Mouse (Mus musculus) layer of hippocampus, postnatal 25 days (tissue): ENCODE results near the gene Tmem190. TPM values are rescaled to one million over a fixed set of nuclear protein-coding genes. Genes with fewer than 3 reads are reported as not detected.
"Not testable (repeated sequence)": the region's sequence is repeated elsewhere in the genome, so short reads cannot be mapped to it uniquely, and the experiment has no call there.

ENCODE experiments used
- DNase-seq, 2 experiments: peaks; one replicate each; pipeline ENCODE4 v3.0.0; 2022; ENCODE audit warnings: mixed read lengths in 2 of 2, low spot score in 1 of 2; ENCODE audit errors: extremely low spot score in 1 of 2
- total RNA-seq, 2 experiments: library from RNA; stranded (reverse); gene quantifications; 2 replicates each; pipeline ENCODE4 v1.2.3; 2021

The Tmem190 gene
- total RNA-seq, 2 experiments from 2014 or later: not detected

DNA sequence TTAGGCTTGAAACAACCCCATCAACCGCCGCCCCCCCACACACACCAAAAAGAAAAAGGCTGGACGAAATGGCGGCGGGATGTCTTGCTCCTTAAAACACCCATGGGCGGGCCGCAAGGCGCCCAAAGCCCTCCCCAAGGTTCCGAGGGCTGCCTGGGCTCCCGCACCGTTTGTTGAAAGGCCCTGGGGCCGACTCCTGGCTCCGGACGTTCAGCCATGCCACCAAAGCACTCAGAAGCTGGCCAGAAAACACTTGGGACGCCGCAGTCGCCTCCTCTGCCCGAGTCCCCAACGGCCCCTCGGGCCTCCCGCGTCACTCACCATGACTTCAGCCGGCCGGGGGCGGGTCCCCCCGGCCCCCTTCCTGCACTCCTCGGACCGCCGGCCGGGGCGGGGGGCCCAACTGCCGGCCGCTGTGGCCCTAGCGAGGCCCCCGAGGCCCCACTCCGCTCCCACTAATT, 29.1 kb downstream of the Tmem190 start:
- DNase-seq: no peak

DNA sequence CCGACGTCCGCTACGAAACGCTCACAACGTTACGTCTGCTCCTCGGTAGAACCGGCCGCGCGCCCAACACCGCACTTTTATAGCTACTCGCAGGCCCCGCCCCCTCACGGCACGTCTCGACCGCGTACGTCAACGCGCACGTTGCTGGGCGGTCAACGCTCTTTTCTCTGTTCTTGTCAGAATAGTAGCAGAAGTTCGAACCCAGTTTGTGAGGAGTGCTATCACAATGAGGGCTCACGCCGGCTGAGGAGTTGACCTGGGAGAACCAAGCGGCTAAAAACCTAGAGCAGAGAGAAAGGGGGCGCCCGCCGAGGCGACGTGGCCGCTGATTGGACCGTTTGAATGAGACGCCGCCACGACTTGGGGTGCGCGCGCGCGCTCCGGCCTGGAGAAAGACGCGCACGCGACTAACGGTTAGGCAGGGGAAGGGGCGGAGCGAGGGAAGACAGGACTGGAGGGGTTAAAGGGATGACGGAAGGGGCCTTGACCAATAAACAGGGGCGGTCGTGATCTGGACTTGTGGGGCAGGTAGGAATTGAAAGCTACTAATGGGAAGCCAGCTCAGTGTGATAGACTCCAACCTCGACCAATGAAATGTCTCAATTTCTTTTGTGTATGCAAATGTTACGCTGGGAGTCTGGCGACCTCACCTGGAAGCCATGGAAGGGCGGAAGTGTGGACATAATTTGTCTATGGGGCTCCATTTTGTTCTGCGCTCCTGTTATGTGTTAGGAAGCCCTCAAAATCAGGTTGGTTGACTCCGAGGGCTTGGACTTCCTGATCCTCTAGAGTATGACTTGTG, 29.8 kb downstream of the Tmem190 start, which contains the start of gene Ube2s:
Gene Ube2s (minus strand): TSS at position 288 of the 802 bp plus-strand sequence.
- peak; percentile 95 for DNase-seq

DNA sequence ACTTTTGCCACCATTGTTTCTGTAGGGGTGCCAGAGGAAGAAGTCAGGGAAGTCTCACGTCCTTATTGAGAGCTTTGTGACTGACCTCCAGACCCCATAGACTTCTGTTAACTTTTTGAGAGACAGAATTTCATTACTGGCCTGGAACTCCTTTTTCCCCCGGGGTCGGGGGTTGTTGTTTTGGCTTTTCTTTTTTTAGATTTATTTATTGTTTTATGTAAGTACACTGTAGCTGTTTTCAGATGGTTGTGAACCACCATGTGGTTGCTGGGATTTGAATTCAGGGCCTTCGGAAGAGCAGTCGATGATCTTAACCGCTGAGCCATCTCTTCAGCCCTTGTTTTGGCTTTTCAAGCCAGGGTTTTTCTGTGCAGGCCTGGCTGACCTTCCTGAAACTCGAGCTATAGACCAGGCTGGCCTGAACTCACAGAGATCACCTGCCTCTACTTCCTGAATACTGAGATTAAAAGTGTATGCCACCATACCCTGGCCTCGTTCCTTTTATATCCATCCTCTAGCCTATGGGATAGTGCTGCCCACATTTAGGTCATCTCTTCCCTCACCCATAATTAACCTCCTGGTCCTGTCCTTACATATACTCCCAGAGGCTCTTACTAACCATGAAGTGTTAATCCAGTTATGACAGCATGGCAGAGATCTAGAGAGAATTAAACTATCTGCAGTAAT, 30.5 kb downstream of the Tmem190 start:
- DNase-seq: no peak

DNA sequence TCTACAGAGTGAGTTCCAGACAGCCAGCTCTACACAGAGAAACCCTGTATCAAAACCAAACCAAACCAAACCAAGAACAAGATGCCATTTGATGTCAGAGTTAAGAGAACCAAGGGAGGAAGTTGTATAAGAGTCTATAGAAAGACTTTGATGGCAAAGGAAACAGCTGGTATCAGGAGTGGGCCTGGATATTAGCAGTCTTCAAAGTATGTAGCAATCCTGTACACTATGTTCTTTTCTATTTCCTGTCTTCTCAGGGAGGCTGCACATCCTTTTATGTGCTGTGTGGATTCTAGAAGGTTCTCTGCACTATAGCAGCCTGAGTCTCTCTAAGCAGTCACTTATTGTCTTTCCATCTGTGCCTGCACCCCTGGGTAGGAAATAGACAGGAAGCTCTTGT, 33.8 kb downstream of the Tmem190 start:
- DNase-seq: no peak

DNA sequence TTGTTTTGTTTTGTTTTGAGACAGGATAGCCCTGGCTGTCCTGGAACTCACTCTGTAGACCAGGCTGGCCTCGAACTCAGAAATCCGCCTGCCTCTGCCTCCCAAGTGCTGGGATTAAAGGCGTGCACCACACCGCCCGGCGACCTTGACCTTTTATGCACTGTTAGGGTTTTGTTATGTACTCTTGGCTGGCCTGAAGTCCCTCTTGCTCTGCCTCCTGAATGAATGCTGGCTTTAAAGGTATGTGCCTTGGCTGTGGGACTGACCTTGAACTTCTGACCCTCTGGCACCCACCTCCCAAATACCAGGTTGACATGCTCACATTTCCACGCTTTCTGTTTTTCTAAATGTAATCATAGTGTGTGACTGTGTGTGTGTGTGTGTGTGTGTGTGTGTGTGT, 38.2 kb downstream of the Tmem190 start:
- DNase-seq: not testable (repeated sequence)

DNA sequence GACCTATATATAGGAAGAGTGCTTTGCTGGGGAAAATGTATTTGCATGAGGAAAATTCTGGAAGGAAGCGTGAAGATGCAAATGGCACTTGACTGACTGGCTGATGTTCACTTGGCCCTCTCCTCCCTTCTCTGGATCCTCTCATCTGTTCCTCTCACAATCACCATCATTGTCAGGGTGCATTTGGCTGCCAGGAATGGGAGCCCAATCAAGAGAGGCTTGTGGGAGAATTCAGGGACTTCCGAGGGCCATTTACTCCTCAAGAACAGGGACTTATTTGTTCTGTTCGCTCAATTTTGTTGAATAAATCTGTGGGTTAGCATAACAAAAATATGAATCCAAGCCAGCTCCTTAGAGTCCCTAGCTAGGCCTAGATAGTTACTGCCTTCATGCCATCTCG, 39.0 kb downstream of the Tmem190 start:
- no peak for DNase-seq

DNA sequence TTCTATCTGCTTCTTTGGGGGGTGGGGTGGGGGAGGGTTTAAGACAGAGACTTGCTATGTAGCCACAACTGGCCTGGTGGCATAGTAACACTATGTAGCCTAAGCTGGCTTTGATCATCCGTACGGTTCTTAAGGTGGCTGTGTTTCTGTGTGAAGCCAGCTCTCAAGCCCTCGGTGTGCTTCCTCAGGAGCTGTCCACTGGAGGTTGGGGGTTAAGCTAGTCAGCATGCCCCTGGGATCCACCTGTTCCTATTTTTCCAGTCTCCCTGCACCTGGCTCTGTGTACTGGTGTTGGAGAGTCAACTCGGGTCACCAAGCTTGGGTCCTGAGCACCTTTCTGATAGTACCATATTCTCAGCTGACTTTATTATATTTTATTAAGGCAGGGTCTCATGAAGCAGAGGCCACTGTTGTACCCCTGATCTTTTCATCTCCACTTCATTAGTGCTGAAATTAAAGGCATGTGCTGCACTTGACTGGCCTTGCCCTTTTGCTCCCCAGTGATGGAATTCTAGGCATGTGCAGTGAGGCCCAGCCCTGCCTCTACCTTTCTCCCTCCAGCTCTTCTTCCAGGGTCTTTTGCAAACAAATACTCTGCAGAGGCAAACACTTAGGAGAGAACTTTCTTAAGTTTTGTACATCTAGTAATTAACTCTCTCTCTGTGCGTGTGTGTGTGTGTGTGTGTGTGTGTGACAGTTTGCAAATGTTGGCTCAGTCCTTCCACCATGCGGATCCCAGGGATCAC, 39.6 kb downstream of the Tmem190 start:
- DNase-seq: no peak

DNA sequence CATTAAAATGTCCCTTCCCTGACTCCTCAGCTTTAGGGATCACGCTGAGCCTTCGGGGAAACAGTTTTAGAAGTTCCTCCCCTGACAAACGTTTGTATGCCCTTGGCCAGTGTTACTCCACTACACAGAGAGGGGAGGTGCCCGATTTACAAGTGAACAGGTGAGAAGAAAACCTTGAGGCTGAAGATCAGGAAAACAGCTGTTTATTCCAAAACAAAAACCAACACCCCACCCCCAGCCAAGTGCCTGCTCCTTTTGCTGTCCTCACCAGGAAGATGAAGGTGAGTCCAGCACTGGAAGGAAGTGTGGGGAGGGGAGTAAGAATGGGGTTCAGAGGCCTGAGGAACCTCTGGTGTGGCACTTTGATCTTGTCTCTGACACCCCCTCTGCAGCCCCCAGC, 42.6 kb downstream of the Tmem190 start:
- DNase-seq: no peak

DNA sequence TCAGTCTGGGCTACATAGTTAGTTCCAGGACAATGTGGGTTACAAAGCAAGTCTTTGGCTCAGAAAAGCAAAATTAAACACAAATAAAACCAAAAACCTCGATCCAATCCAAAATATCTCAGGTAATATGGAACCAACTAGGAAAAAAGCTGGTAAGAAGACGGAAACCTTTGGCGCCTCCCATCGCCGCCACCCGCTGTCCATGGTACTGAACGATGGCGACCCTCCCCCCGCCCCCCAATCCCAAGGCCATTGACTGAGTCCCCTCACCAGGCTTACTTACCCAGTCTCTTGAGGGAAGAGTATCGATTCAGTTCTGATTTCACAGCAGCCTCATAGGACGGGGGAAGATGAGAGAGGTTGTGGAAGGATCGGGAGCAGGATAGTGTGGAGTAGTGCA, 47.7 kb downstream of the Tmem190 start:
- DNase-seq: no peak

Other genes with a start within 250 kb of the Tmem190 start
- gene Syt5, start 235.4 kb upstream of the Tmem190 start, total RNA-seq: 100 to 1,000 TPM; 213 to 232 TPM
- gene Ptprh, start 178.9 kb upstream of the Tmem190 start, total RNA-seq: under 1 TPM; 0.27 to 0.42 TPM
- 10 to 100 TPM; 12.5 to 17.3 TPM for gene Tmem86b, start 151.5 kb upstream of the Tmem190 start, total RNA-seq
- gene Ppp6r1, start 123.9 kb upstream of the Tmem190 start, total RNA-seq: 100 to 1,000 TPM; 126 to 135 TPM
- 10 to 100 TPM; 89.0 to 91.9 TPM for gene Hspbp1, start 97.9 kb upstream of the Tmem190 start, total RNA-seq
- 100 to 1,000 TPM; 330 to 348 TPM for gene Brsk1, start 92.3 kb upstream of the Tmem190 start, total RNA-seq
- gene Tmem150b, start 57.7 kb upstream of the Tmem190 start, total RNA-seq: not detected
- gene Kmt5c, start 42.8 kb upstream of the Tmem190 start, total RNA-seq: 10 to 100 TPM; 23.5 to 34.3 TPM
- gene Cox6b2, start 29.8 kb upstream of the Tmem190 start, total RNA-seq: 1 to 10 TPM; 5.2 to 6.1 TPM
- not detected for gene Fam71e2, start 11.6 kb upstream of the Tmem190 start, total RNA-seq
- under 1 TPM; 0.27 to 0.49 TPM for gene Il11, start 78 bp upstream of the Tmem190 start, total RNA-seq
- gene Tmem238, start 6.7 kb downstream of the Tmem190 start, total RNA-seq: 1 to 10 TPM; 2.2 to 2.6 TPM
- gene Rpl28, start 9.9 kb downstream of the Tmem190 start, total RNA-seq: 100 to 1,000 TPM; 484 to 506 TPM
- gene Ube2s, start 29.7 kb downstream of the Tmem190 start, total RNA-seq: 100 to 1,000 TPM in 1 of 2 experiments, 10 to 100 TPM in 1; 97.7 to 112 TPM
- 100 to 1,000 TPM; 132 to 182 TPM for gene Shisa7, start 61.8 kb downstream of the Tmem190 start, total RNA-seq
- gene Isoc2b, start 87.3 kb downstream of the Tmem190 start, total RNA-seq: 1 to 10 TPM; 5.6 to 6.0 TPM
- gene Isoc2a, start 94.2 kb downstream of the Tmem190 start, total RNA-seq: 10 to 100 TPM; 11.2 to 12.4 TPM
- gene Gm36210, start 123.6 kb downstream of the Tmem190 start, total RNA-seq: under 1 TPM; 0.27 to 0.38 TPM
- gene Zfp628, start 132.3 kb downstream of the Tmem190 start, total RNA-seq: 10 to 100 TPM; 13.4 to 14.3 TPM
- 100 to 1,000 TPM; 109 to 112 TPM for gene Nat14, start 139.1 kb downstream of the Tmem190 start, total RNA-seq
- 1 to 10 TPM; 1.4 to 2.3 TPM for gene Ssc5d, start 142.8 kb downstream of the Tmem190 start, total RNA-seq
- under 1 TPM in 1 of 2 experiments, not detected in 1; 0.59 TPM for gene Sbk2, start 181.5 kb downstream of the Tmem190 start, total RNA-seq
- gene Sbk3, start 188.2 kb downstream of the Tmem190 start, total RNA-seq: under 1 TPM; 0.59 to 0.66 TPM
- gene Zfp579, start 213.2 kb downstream of the Tmem190 start, total RNA-seq: 10 to 100 TPM; 31.9 to 41.4 TPM
- 1 to 10 TPM; 7.7 to 8.2 TPM for gene Zfp524, start 231.5 kb downstream of the Tmem190 start, total RNA-seq
- 10 to 100 TPM; 21.3 to 21.7 TPM for gene Fiz1, start 231.8 kb downstream of the Tmem190 start, total RNA-seq
- gene Gm44973, start 232.6 kb downstream of the Tmem190 start, total RNA-seq: not detected
- gene Zfp865, start 237.4 kb downstream of the Tmem190 start, total RNA-seq: 10 to 100 TPM; 33.0 to 41.3 TPM
- gene Ccdc106, start 237.6 kb downstream of the Tmem190 start, total RNA-seq: 10 to 100 TPM; 66.1 to 73.5 TPM